Mouse (Mus musculus): ENCODE measurements around the gene Parl.

Parl gene

GRCm38 (mm10) chr16:20301770-20302649 is at the start of gene Parl:
Parl (minus strand) TSS chr16:20302387.
- in situ Hi-C loops (cut with MboI), result no loop called here

GRCm38 (mm10) chr16:20345464-20345863 is 43.3 kb upstream of the Parl start:
- in situ Hi-C loops (cut with MboI), result no loop called here

GRCm38 (mm10) chr16:20338616-20339015 is 36.4 kb upstream of the Parl start:
- in situ Hi-C loops (cut with MboI), result no loop called here

GRCm38 (mm10) chr16:20334918-20335317 is 32.7 kb upstream of the Parl start:
- in situ Hi-C loops (cut with MboI), result no loop called here

GRCm38 (mm10) chr16:20328306-20328705 is 26.1 kb upstream of the Parl start:
- in situ Hi-C loops (cut with MboI), result no loop called here

- in situ Hi-C loops (cut with MboI), result no loop called here
These were observed 23.1 kb upstream of the Parl start, which contains the start of gene Cyp2ab1 for GRCm38 (mm10) chr16:20325286-20325685. Cyp2ab1 (minus strand) TSS chr16:20325404.

GRCm38 (mm10) chr16:20323907-20324306 is 21.7 kb upstream of the Parl start:
- in situ Hi-C loops (cut with MboI), result no loop called here

GRCm38 (mm10) chr16:20322274-20322673 is 20.1 kb upstream of the Parl start:
- in situ Hi-C loops (cut with MboI), result no loop called here

- in situ Hi-C loops (cut with MboI), result no loop called here
These were observed 14.6 kb upstream of the Parl start for GRCm38 (mm10) chr16:20316770-20317169.

GRCm38 (mm10) chr16:20315266-20315665 is 13.1 kb upstream of the Parl start:
- in situ Hi-C loops (cut with MboI), result no loop called here

GRCm38 (mm10) chr16:20312272-20312671 is 10.1 kb upstream of the Parl start:
- in situ Hi-C loops (cut with MboI), result no loop called here

GRCm38 (mm10) chr16:20300076-20300475 is 2.1 kb downstream of the Parl start:
- in situ Hi-C loops (cut with MboI), result no loop called here

- in situ Hi-C loops (cut with MboI), result no loop called here
These were observed 21.9 kb downstream of the Parl start for GRCm38 (mm10) chr16:20280238-20280637.

GRCm38 (mm10) chr16:20279395-20279794 is 22.8 kb downstream of the Parl start:
- in situ Hi-C loops (cut with MboI), result no loop called here

GRCm38 (mm10) chr16:20272994-20273393 is 29.2 kb downstream of the Parl start:
- in situ Hi-C loops (cut with MboI), result no loop called here

- in situ Hi-C loops (cut with MboI), result no loop called here
These were observed 30.8 kb downstream of the Parl start for GRCm38 (mm10) chr16:20271339-20271738.

GRCm38 (mm10) chr16:20265089-20265488 is 37.1 kb downstream of the Parl start:
- in situ Hi-C loops (cut with MboI), result no loop called here

- in situ Hi-C loops (cut with MboI), result no loop called here
These were observed 44.3 kb downstream of the Parl start for GRCm38 (mm10) chr16:20257926-20258325.

- in situ Hi-C loops (cut with MboI), result no loop called here
These were observed 53.6 kb downstream of the Parl start for GRCm38 (mm10) chr16:20248442-20249174.

GRCm38 (mm10) chr16:20247103-20247502 is 55.1 kb downstream of the Parl start:
- in situ Hi-C loops (cut with MboI), result no loop called here

- in situ Hi-C loops (cut with MboI), result no loop called here
These were observed 61.4 kb downstream of the Parl start, which contains the start of gene Map6d1 for GRCm38 (mm10) chr16:20240468-20241414. Map6d1 (minus strand) TSS chr16:20241358.

GRCm38 (mm10) chr16:20238646-20239045 is 63.5 kb downstream of the Parl start:
- in situ Hi-C loops (cut with MboI), result no loop called here

Data from mature B cell (primary cell).